Comparison of ENCODE assay signal across 14 mouse cellular contexts in the genomic region with DNA sequence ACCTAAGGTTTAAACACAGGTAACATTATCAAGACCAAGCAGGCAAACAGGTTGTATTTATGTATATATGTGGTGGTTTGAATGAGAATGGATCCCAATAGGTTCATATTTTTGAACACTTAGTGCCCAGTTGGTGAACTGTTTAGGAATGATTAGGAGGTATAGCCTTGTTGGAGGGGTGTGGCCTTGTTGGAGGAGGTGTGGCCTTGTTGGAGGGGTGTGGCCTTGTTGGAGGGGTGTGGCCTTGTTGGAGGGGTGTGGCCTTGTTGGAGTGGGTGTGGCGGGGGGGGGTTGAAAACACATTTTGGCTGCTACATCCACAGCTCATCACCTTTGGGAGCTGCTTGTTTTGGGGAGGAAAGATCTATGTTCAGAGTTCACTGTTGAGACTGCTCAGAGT.
"Had no signal": no experiment of that assay in that cellular context is flagged by ENCODE, and none has a peak within 500 bp of the region (broad histone marks: within the 10 kb centered on the region; RNA-seq: fewer than 3 reads in every experiment).

No protein-coding gene starts in this region.

- H3K27me3 ChIP-seq: lung, embryonic 15.5 days; megakaryocyte, embryonic 14.5 days; midbrain, embryonic 15.5 days had no signal

- H3K4me2 ChIP-seq: kidney, embryonic 15.5 days; lung, embryonic 15.5 days; midbrain, embryonic 11.5 days; midbrain, embryonic 15.5 days had no signal

- H3K4me3 ChIP-seq: kidney, embryonic 15.5 days; left cerebral cortex, adult 2 months; limb, embryonic 10.5 days; lung, embryonic 15.5 days; megakaryocyte, embryonic 14.5 days; midbrain, embryonic 15.5 days had no signal

- H3K9me3 ChIP-seq: kidney, embryonic 15.5 days; limb, embryonic 10.5 days; lung, embryonic 15.5 days; megakaryocyte, embryonic 14.5 days; midbrain, embryonic 15.5 days had no signal

- DNase-seq: kidney, adult 2 months; kidney, postnatal 14 days; lung, postnatal 14 days; right cerebral cortex, adult 18-20 months; right cerebral cortex, postnatal 25 days; thymus, postnatal 14 days had no signal

- H3K9ac ChIP-seq: kidney, embryonic 15.5 days; lung, embryonic 15.5 days; midbrain, embryonic 15.5 days had no signal

- H3K36me3 ChIP-seq: kidney, embryonic 15.5 days; limb, embryonic 10.5 days; lung, embryonic 15.5 days; midbrain, embryonic 15.5 days had no signal

- ATAC-seq: midbrain, embryonic 15.5 days had no signal

- H3K27ac ChIP-seq: kidney, embryonic 15.5 days; left cerebral cortex, adult 2 months; limb, embryonic 10.5 days; lung, embryonic 15.5 days; macrophage; midbrain, embryonic 15.5 days had no signal
